Mouse (Mus musculus): Measurements from ENCODE around the gene Tbl1xr1. TPM values are rescaled to one million over a fixed set of nuclear protein-coding genes. Genes with fewer than 3 reads are reported as not detected.

The Tbl1xr1 gene
- polyA plus RNA-seq, 1 experiment from 2014 or later: 10.7 TPM

GRCm38 (mm10) chr3:22116188-22116587 lies 39.7 kb downstream of the Tbl1xr1 start:
- WGBS: 68% methylated on average over 1 of the region's 1 CpGs
- Histone ChIP-seq H3K9me3 (replicated peaks; ENCODE audit: low read length) (peaks cover 3% of the 10 kb centered on the region; the same call in 1 of the 2 replicates), H3K27ac (no peak overlapping the region), H3K4me2 (ENCODE audit: low read length) (no peak overlapping the region), H3K4me1 (replicated peaks; ENCODE audit: insufficient read depth, low read length) (0 out of 2 replicates have a peak, but pooled peaks cover 1% of the 10 kb centered on the region), H3K9ac (ENCODE audit: low read depth, low read length) (no peak overlapping the region), H3K4me3 (replicated peaks; ENCODE audit: low read depth, low read length) (no peak overlapping the region), H3K36me3 (ENCODE audit: insufficient read depth, low read length) (no peaks in the 10 kb centered on the region), H3K27me3 (ENCODE audit: insufficient read depth, low read length) (no peaks in the 10 kb centered on the region)
- no peak for TF ChIP-seq CTCF (IDR thresholded peaks at IDR 0.05; ENCODE audit: low read depth)
- ATAC-seq (replicated peaks; ENCODE audit: low FRiP score, low read depth) (no peak), DNase-seq (ENCODE audit: low spot score) (no peak)

- TF ChIP-seq CTCF (IDR thresholded peaks at IDR 0.05; ENCODE audit: low read depth): no peak
- DNase-seq (ENCODE audit: low spot score): no peak
- H3K4me2 ChIP-seq (ENCODE audit: low read length): no peak overlapping the region
- 54% methylated on average over 3 of the region's 3 CpGs for WGBS
- no peaks in the 10 kb centered on the region for H3K36me3 ChIP-seq (ENCODE audit: insufficient read depth, low read length)
- H3K4me3 ChIP-seq (replicated peaks; ENCODE audit: low read depth, low read length): no peak overlapping the region
- no peak overlapping the region for H3K9ac ChIP-seq (ENCODE audit: low read depth, low read length)
- H3K27ac ChIP-seq: no peak overlapping the region
- no peaks in the 10 kb centered on the region for H3K9me3 ChIP-seq (replicated peaks; ENCODE audit: low read length)
- H3K27me3 ChIP-seq (ENCODE audit: insufficient read depth, low read length): no peaks in the 10 kb centered on the region
- H3K4me1 ChIP-seq (replicated peaks; ENCODE audit: insufficient read depth, low read length): 0 out of 2 replicates have a peak, but pooled peaks cover 7% of the 10 kb centered on the region
- no peak for ATAC-seq (replicated peaks; ENCODE audit: low FRiP score, low read depth)
Observed at GRCm38 (mm10) chr3:22121741-22122140, 45.3 kb downstream of the Tbl1xr1 start.

GRCm38 (mm10) chr3:22123145-22123544 lies 46.7 kb downstream of the Tbl1xr1 start:
- ATAC-seq (replicated peaks; ENCODE audit: low FRiP score, low read depth) (no peak), DNase-seq (ENCODE audit: low spot score) (no peak)
- Histone ChIP-seq H3K9me3 (replicated peaks; ENCODE audit: low read length) (no peaks in the 10 kb centered on the region), H3K27me3 (ENCODE audit: insufficient read depth, low read length) (no peaks in the 10 kb centered on the region), H3K9ac (ENCODE audit: low read depth, low read length) (no peak overlapping the region), H3K4me2 (ENCODE audit: low read length) (no peak overlapping the region), H3K4me3 (replicated peaks; ENCODE audit: low read depth, low read length) (no peak overlapping the region), H3K27ac (no peak overlapping the region), H3K4me1 (replicated peaks; ENCODE audit: insufficient read depth, low read length) (0 out of 2 replicates have a peak, but pooled peaks cover 7% of the 10 kb centered on the region), H3K36me3 (ENCODE audit: insufficient read depth, low read length) (no peaks in the 10 kb centered on the region)
- WGBS: 81% methylated on average over 2 of the region's 2 CpGs
- no peak for TF ChIP-seq CTCF (IDR thresholded peaks at IDR 0.05; ENCODE audit: low read depth)

- 79% methylated on average over 5 of the region's 5 CpGs for WGBS
- Histone ChIP-seq H3K4me2 (ENCODE audit: low read length) (no peak overlapping the region), H3K4me1 (replicated peaks; ENCODE audit: insufficient read depth, low read length) (0 out of 2 replicates have a peak, but pooled peaks cover 4% of the 10 kb centered on the region), H3K9me3 (replicated peaks; ENCODE audit: low read length) (no peaks in the 10 kb centered on the region), H3K36me3 (ENCODE audit: insufficient read depth, low read length) (no peaks in the 10 kb centered on the region), H3K4me3 (replicated peaks; ENCODE audit: low read depth, low read length) (no peak overlapping the region), H3K27ac (no peak overlapping the region), H3K27me3 (ENCODE audit: insufficient read depth, low read length) (no peaks in the 10 kb centered on the region), H3K9ac (ENCODE audit: low read depth, low read length) (no peak overlapping the region)
- no peak for TF ChIP-seq CTCF (IDR thresholded peaks at IDR 0.05; ENCODE audit: low read depth)
- DNase-seq (ENCODE audit: low spot score) (no peak), ATAC-seq (replicated peaks; ENCODE audit: low FRiP score, low read depth) (no peak)
Observed at GRCm38 (mm10) chr3:22126251-22126826, 49.9 kb downstream of the Tbl1xr1 start.

- no peaks in the 10 kb centered on the region for H3K27me3 ChIP-seq (ENCODE audit: insufficient read depth, low read length)
- no peaks in the 10 kb centered on the region for H3K9me3 ChIP-seq (replicated peaks; ENCODE audit: low read length)
- no peak overlapping the region for H3K4me2 ChIP-seq (ENCODE audit: low read length)
- DNase-seq (ENCODE audit: low spot score) (no peak), ATAC-seq (replicated peaks; ENCODE audit: low FRiP score, low read depth) (no peak)
- H3K9ac ChIP-seq (ENCODE audit: low read depth, low read length): no peak overlapping the region
- H3K4me3 ChIP-seq (replicated peaks; ENCODE audit: low read depth, low read length): no peak overlapping the region
- TF ChIP-seq CTCF (IDR thresholded peaks at IDR 0.05; ENCODE audit: low read depth): no peak
- 97% methylated on average over 2 of the region's 2 CpGs for WGBS
- H3K27ac ChIP-seq: no peak overlapping the region
- H3K36me3 ChIP-seq (ENCODE audit: insufficient read depth, low read length): no peaks in the 10 kb centered on the region
- no peaks in the 10 kb centered on the region for H3K4me1 ChIP-seq (replicated peaks; ENCODE audit: insufficient read depth, low read length)
Observed at GRCm38 (mm10) chr3:22131277-22131676, 54.8 kb downstream of the Tbl1xr1 start.

- Histone ChIP-seq H3K27me3 (ENCODE audit: insufficient read depth, low read length) (no peaks in the 10 kb centered on the region), H3K4me3 (replicated peaks; ENCODE audit: low read depth, low read length) (no peak overlapping the region), H3K36me3 (ENCODE audit: insufficient read depth, low read length) (no peaks in the 10 kb centered on the region), H3K4me2 (ENCODE audit: low read length) (no peak overlapping the region), H3K9ac (ENCODE audit: low read depth, low read length) (no peak overlapping the region), H3K9me3 (replicated peaks; ENCODE audit: low read length) (no peaks in the 10 kb centered on the region), H3K27ac (no peak overlapping the region), H3K4me1 (replicated peaks; ENCODE audit: insufficient read depth, low read length) (no peaks in the 10 kb centered on the region)
- 77% methylated on average over 7 of the region's 7 CpGs for WGBS
- ATAC-seq (replicated peaks; ENCODE audit: low FRiP score, low read depth): no peak
- no peak for DNase-seq (ENCODE audit: low spot score)
- TF ChIP-seq CTCF (IDR thresholded peaks at IDR 0.05; ENCODE audit: low read depth): no peak
Observed at GRCm38 (mm10) chr3:22133626-22134025, 57.2 kb downstream of the Tbl1xr1 start.
